Mouse (Mus musculus): ENCODE data around the gene Gm6121. TPM values are rescaled to one million over a fixed set of nuclear protein-coding genes. Genes with fewer than 3 reads are reported as not detected.
"Not testable (repeated sequence)": the region's sequence is repeated elsewhere in the genome, so short reads cannot be mapped to it uniquely, and the experiment has no call there.

Gm6121 gene
- total RNA-seq (2021), result not detected

- intact Hi-C loops (cut with DNase I), result not testable (repeated sequence)
Observed at GRCm38 (mm10) chrX:26935597-26935996, at the start of gene Gm6121. Gene Gm6121, minus strand, starts transcription at chrX:26935697.

More at GRCm38 (mm10) chrX:26935597-26935996, at the start of gene Gm6121:
- DNase-seq (ENCODE audit: low spot score in 2 of 2), result not testable (repeated sequence)

Other genes with a start within 250 kb of the Gm6121 start
- not detected for gene Gm14525, start 233.1 kb downstream of the Gm6121 start, total RNA-seq (2021)

Data from left cerebral cortex, postnatal 36 days (tissue).